Mouse (Mus musculus): ENCODE measurements around the gene Tctex1d2. TPM values are rescaled to one million over a fixed set of nuclear protein-coding genes. Genes with fewer than 3 reads are reported as not detected.

The Tctex1d2 gene
- total and polyA plus RNA-seq, 2 experiments from 2014 or later, result 8.7 to 53.7 TPM

- no peak for DNase-seq (ENCODE audit: low spot score)
- Histone ChIP-seq H3K36me3 (ENCODE audit: insufficient read depth, low read length) (peaks cover 26% of the 10 kb centered on the region), H3K27me3 (ENCODE audit: insufficient read depth, low read length) (no peaks in the 10 kb centered on the region), H3K9me3 (ENCODE audit: low read length) (no peaks in the 10 kb centered on the region), H3K4me1 (ENCODE audit: insufficient read depth, low read length) (no peaks in the 10 kb centered on the region), H3K27ac (no peak overlapping the region), H3K4me2 (ENCODE audit: low read depth, low read length) (no peak overlapping the region), H3K4me3 (ENCODE audit: low read length) (no peak overlapping the region), H3K9ac (replicated peaks; ENCODE audit: low read length) (no peak overlapping the region)
- no peak for TF ChIP-seq CTCF (IDR thresholded peaks at IDR 0.05; ENCODE audit: low read depth)
- WGBS, result 88% methylated on average over 2 of the region's 2 CpGs
- ATAC-seq, result no peak
Measured at GRCm38 (mm10) chr16:32463426-32463825, 43.9 kb downstream of the Tctex1d2 start.

GRCm38 (mm10) chr16:32464908-32465307 is 45.4 kb downstream of the Tctex1d2 start:
- Histone ChIP-seq H3K36me3 (ENCODE audit: insufficient read depth, low read length) (peaks cover 24% of the 10 kb centered on the region), H3K9me3 (ENCODE audit: low read length) (no peaks in the 10 kb centered on the region), H3K27ac (no peak overlapping the region), H3K4me2 (ENCODE audit: low read depth, low read length) (no peak overlapping the region), H3K4me3 (ENCODE audit: low read length) (no peak overlapping the region), H3K9ac (replicated peaks; ENCODE audit: low read length) (no peak overlapping the region), H3K4me1 (ENCODE audit: insufficient read depth, low read length) (no peaks in the 10 kb centered on the region), H3K27me3 (ENCODE audit: insufficient read depth, low read length) (no peaks in the 10 kb centered on the region)
- no peak for TF ChIP-seq CTCF (IDR thresholded peaks at IDR 0.05; ENCODE audit: low read depth)
- DNase-seq (ENCODE audit: low spot score), result no peak
- ATAC-seq, result no peak
- WGBS, result 0% methylated on average over 1 of the region's 1 CpGs

- no peaks in the 10 kb centered on the region for H3K4me1 ChIP-seq (ENCODE audit: insufficient read depth, low read length)
- H3K9ac ChIP-seq (replicated peaks; ENCODE audit: low read length), result no peak overlapping the region
- peaks cover 43% of the 10 kb centered on the region for H3K36me3 ChIP-seq (ENCODE audit: insufficient read depth, low read length)
- no peak for DNase-seq (ENCODE audit: low spot score)
- no peaks in the 10 kb centered on the region for H3K27me3 ChIP-seq (ENCODE audit: insufficient read depth, low read length)
- H3K9me3 ChIP-seq (ENCODE audit: low read length), result no peaks in the 10 kb centered on the region
- no peak overlapping the region for H3K27ac ChIP-seq
- TF ChIP-seq CTCF (IDR thresholded peaks at IDR 0.05; ENCODE audit: low read depth), result no peak
- H3K4me3 ChIP-seq (ENCODE audit: low read length), result no peak overlapping the region
- no peak for ATAC-seq
- H3K4me2 ChIP-seq (ENCODE audit: low read depth, low read length), result no peak overlapping the region
- 77% methylated on average over 3 of the region's 3 CpGs for WGBS
Measured at GRCm38 (mm10) chr16:32468488-32468887, 49.0 kb downstream of the Tctex1d2 start.

- TF ChIP-seq CTCF (IDR thresholded peaks at IDR 0.05; ENCODE audit: low read depth), result no peak
- H3K4me1 ChIP-seq (ENCODE audit: insufficient read depth, low read length), result no peaks in the 10 kb centered on the region
- no peak overlapping the region for H3K27ac ChIP-seq
- no peak overlapping the region for H3K4me2 ChIP-seq (ENCODE audit: low read depth, low read length)
- ATAC-seq, result no peak
- no peaks in the 10 kb centered on the region for H3K9me3 ChIP-seq (ENCODE audit: low read length)
- DNase-seq (ENCODE audit: low spot score), result no peak
- WGBS, result 87% methylated on average over 5 of the region's 5 CpGs
- H3K9ac ChIP-seq (replicated peaks; ENCODE audit: low read length), result no peak overlapping the region
- H3K36me3 ChIP-seq (ENCODE audit: insufficient read depth, low read length), result peaks cover 38% of the 10 kb centered on the region
- no peak overlapping the region for H3K4me3 ChIP-seq (ENCODE audit: low read length)
- no peaks in the 10 kb centered on the region for H3K27me3 ChIP-seq (ENCODE audit: insufficient read depth, low read length)
Measured at GRCm38 (mm10) chr16:32469404-32470105, 50.1 kb downstream of the Tctex1d2 start.

GRCm38 (mm10) chr16:32472276-32473015 is 52.9 kb downstream of the Tctex1d2 start:
- no peak for TF ChIP-seq CTCF (IDR thresholded peaks at IDR 0.05; ENCODE audit: low read depth)
- DNase-seq (ENCODE audit: low spot score), result no peak

GRCm38 (mm10) chr16:32477315-32477714 is 57.8 kb downstream of the Tctex1d2 start:
- H3K36me3 ChIP-seq (ENCODE audit: insufficient read depth, low read length), result peaks cover 8% of the 10 kb centered on the region; the same call in 1 of the 2 replicates
- DNase-seq (ENCODE audit: low spot score) (no peak), ATAC-seq (no peak)
- no peaks in the 10 kb centered on the region for H3K9me3 ChIP-seq (ENCODE audit: low read length)
- no peak overlapping the region for H3K9ac ChIP-seq (replicated peaks; ENCODE audit: low read length)
- H3K4me1 ChIP-seq (ENCODE audit: insufficient read depth, low read length), result no peaks in the 10 kb centered on the region
- no peak overlapping the region for H3K27ac ChIP-seq
- 90% methylated on average over 6 of the region's 6 CpGs for WGBS
- H3K27me3 ChIP-seq (ENCODE audit: insufficient read depth, low read length), result no peaks in the 10 kb centered on the region
- no peak overlapping the region for H3K4me2 ChIP-seq (ENCODE audit: low read depth, low read length)
- H3K4me3 ChIP-seq (ENCODE audit: low read length), result no peak overlapping the region
- TF ChIP-seq CTCF (IDR thresholded peaks at IDR 0.05; ENCODE audit: low read depth), result no peak

More at GRCm38 (mm10) chr16:32472276-32473015, 52.9 kb downstream of the Tctex1d2 start:
- Histone ChIP-seq H3K27ac (no peak overlapping the region), H3K9me3 (ENCODE audit: low read length) (no peaks in the 10 kb centered on the region), H3K36me3 (ENCODE audit: insufficient read depth, low read length) (peaks cover 32% of the 10 kb centered on the region), H3K27me3 (ENCODE audit: insufficient read depth, low read length) (no peaks in the 10 kb centered on the region), H3K4me2 (ENCODE audit: low read depth, low read length) (no peak overlapping the region), H3K4me1 (ENCODE audit: insufficient read depth, low read length) (no peaks in the 10 kb centered on the region), H3K4me3 (ENCODE audit: low read length) (no peak overlapping the region), H3K9ac (replicated peaks; ENCODE audit: low read length) (no peak overlapping the region)
- 78% methylated on average over 7 of the region's 7 CpGs for WGBS
- no peak for ATAC-seq

Other genes with a start within 250 kb of the Tctex1d2 start
- gene Bex6, start 239.9 kb upstream of the Tctex1d2 start, total RNA-seq (2014; rRNA removed), result not detected in 2 replicates
- gene Bex6, start 239.9 kb upstream of the Tctex1d2 start, polyA plus RNA-seq (2015; fragmentation: Nextera tagmentation; extraction: Ambion mirVana), result not detected in 2 replicates
- gene Fbxo45, start 172.5 kb upstream of the Tctex1d2 start, total RNA-seq (2014; rRNA removed), result 29.1 and 30.6 TPM in 2 replicates
- 16.0 and 16.3 TPM in 2 replicates for gene Fbxo45, start 172.5 kb upstream of the Tctex1d2 start, polyA plus RNA-seq (2015; fragmentation: Nextera tagmentation; extraction: Ambion mirVana)
- 5.4 and 11.3 TPM in 2 replicates for gene Wdr53, start 172.5 kb upstream of the Tctex1d2 start, total RNA-seq (2014; rRNA removed)
- gene Wdr53, start 172.5 kb upstream of the Tctex1d2 start, polyA plus RNA-seq (2015; fragmentation: Nextera tagmentation; extraction: Ambion mirVana), result 13.5 and 14.1 TPM in 2 replicates
- not detected in 2 replicates for gene Smco1, start 148.2 kb upstream of the Tctex1d2 start, total RNA-seq (2014; rRNA removed)
- gene Smco1, start 148.2 kb upstream of the Tctex1d2 start, polyA plus RNA-seq (2015; fragmentation: Nextera tagmentation; extraction: Ambion mirVana), result 0.10 TPM in 1 of 2 replicates, not detected in the other
- gene Rnf168, start 142.2 kb upstream of the Tctex1d2 start, total RNA-seq (2014; rRNA removed), result 42.5 and 55.3 TPM in 2 replicates
- 26.0 and 29.6 TPM in 2 replicates for gene Rnf168, start 142.2 kb upstream of the Tctex1d2 start, polyA plus RNA-seq (2015; fragmentation: Nextera tagmentation; extraction: Ambion mirVana)
- gene Ubxn7, start 87.4 kb upstream of the Tctex1d2 start, total RNA-seq (2014; rRNA removed), result 27.1 and 28.7 TPM in 2 replicates
- 12.0 and 12.1 TPM in 2 replicates for gene Ubxn7, start 87.4 kb upstream of the Tctex1d2 start, polyA plus RNA-seq (2015; fragmentation: Nextera tagmentation; extraction: Ambion mirVana)
- gene Tm4sf19, start 19.2 kb upstream of the Tctex1d2 start, total RNA-seq (2014; rRNA removed), result 0.65 TPM in 1 of 2 replicates, not detected in the other
- not detected in 2 replicates for gene Tm4sf19, start 19.2 kb upstream of the Tctex1d2 start, polyA plus RNA-seq (2015; fragmentation: Nextera tagmentation; extraction: Ambion mirVana)
- 49.3 and 49.4 TPM in 2 replicates for gene Pcyt1a, start 11.2 kb downstream of the Tctex1d2 start, total RNA-seq (2014; rRNA removed)
- gene Pcyt1a, start 11.2 kb downstream of the Tctex1d2 start, polyA plus RNA-seq (2015; fragmentation: Nextera tagmentation; extraction: Ambion mirVana), result 47.6 and 52.5 TPM in 2 replicates
- not detected in 2 replicates for gene Slc51a, start 68.2 kb downstream of the Tctex1d2 start, total RNA-seq (2014; rRNA removed)
- 0.16 TPM in 1 of 2 replicates, not detected in the other for gene Slc51a, start 68.2 kb downstream of the Tctex1d2 start, polyA plus RNA-seq (2015; fragmentation: Nextera tagmentation; extraction: Ambion mirVana)
- not detected in 2 replicates for gene Zdhhc19, start 76.6 kb downstream of the Tctex1d2 start, total RNA-seq (2014; rRNA removed)
- 0.33 and 0.52 TPM in 2 replicates for gene Zdhhc19, start 76.6 kb downstream of the Tctex1d2 start, polyA plus RNA-seq (2015; fragmentation: Nextera tagmentation; extraction: Ambion mirVana)
- 51.9 and 56.3 TPM in 2 replicates for gene Tfrc, start 189.2 kb downstream of the Tctex1d2 start, total RNA-seq (2014; rRNA removed)
- gene Tfrc, start 189.2 kb downstream of the Tctex1d2 start, polyA plus RNA-seq (2015; fragmentation: Nextera tagmentation; extraction: Ambion mirVana), result 38.3 and 40.0 TPM in 2 replicates
- gene Tnk2, start 224.2 kb downstream of the Tctex1d2 start, total RNA-seq (2014; rRNA removed), result 78.2 and 90.5 TPM in 2 replicates
- 18.6 and 19.2 TPM in 2 replicates for gene Tnk2, start 224.2 kb downstream of the Tctex1d2 start, polyA plus RNA-seq (2015; fragmentation: Nextera tagmentation; extraction: Ambion mirVana)

Data from hindbrain, postnatal 0 days (tissue).